Mouse (Mus musculus) bone marrow macrophage, adult 2 months (primary cell): ENCODE measurements around the gene Dact3.

Experiments used
- CTCF ChIP-seq: IDR thresholded peaks from 2 replicates; pipeline ENCODE4 v1.5.1; 2012; ENCODE audit warnings: low read depth, mild to moderate bottlenecking, low read length, moderate library complexity
- POLR2A ChIP-seq: IDR thresholded peaks from 2 replicates; pipeline ENCODE4 v1.6.1; 2012; ENCODE audit warnings: mild to moderate bottlenecking, low read depth, low read length, borderline replicate concordance

DNA sequence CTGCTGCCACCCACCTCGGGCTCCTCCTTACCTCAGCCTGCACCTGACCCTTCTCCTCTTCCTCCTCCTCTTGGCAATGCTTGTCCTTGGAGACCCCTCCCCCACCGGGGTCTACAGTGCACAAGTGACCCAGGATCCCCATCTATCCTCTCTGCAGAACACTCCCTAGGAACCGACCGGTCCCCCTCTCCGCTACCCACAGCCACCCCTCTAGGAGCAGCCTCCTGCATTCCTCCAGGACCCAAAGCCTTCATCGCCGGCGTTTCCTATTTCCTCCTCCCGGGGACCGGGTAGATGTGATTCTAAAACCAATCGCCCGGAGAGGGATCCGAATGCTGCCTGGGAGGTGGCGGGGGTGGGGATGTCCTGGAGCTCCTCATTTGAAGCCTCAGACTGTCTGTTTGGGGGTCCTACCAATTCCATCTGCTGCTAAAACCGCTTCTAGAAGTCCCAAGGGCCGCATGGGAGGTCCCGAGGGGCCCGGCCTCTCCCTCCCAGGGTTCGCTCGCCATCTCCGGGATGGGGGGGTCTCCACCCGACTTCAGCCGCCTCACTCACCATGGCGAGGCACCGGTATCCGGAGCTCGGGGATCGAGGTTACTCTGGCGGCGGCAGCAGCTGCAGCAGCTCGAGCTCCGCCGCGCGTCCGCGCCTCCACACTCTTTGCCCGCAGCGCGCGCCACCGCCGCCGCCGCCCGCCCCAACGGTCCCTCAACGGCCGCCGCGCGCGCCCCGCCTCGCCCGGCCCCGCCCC, 48.3 kb downstream of the Dact3 start:
- TF ChIP-seq CTCF (no peak), POLR2A (no peak)
